Mouse (Mus musculus): ENCODE measurements around the gene Olfr1420.

GRCm38 (mm10) chr19:11886265-11886664 lies at the start of gene Olfr1420:
- TF ChIP-seq CTCF (IDR thresholded peaks at IDR 0.05; ENCODE audit: borderline replicate concordance, insufficient read depth, low read depth, low read length) (no peak), POLR2A (IDR thresholded peaks at IDR 0.05; ENCODE audit: borderline replicate concordance, insufficient read depth, low read length) (no peak)
